Mouse (Mus musculus): ENCODE results near the gene Gtf2ird1.
A peak's percentile ranks its signal among the peaks of the same experiment; 100 is the strongest.

- no peak for TF ChIP-seq POLR2A (IDR thresholded peaks at IDR 0.05; ENCODE audit: extremely low read depth, insufficient read depth, low read length)
- peak; percentile 37 for TF ChIP-seq CTCF (IDR thresholded peaks at IDR 0.05; ENCODE audit: low read depth, low read length)
These were observed 83.4 kb downstream of the Gtf2ird1 start for GRCm38 (mm10) chr5:134372926-134373658.
